Mouse (Mus musculus): ENCODE measurements around the gene Tyw5. TPM values are rescaled to one million over a fixed set of nuclear protein-coding genes. Genes with fewer than 3 reads are reported as not detected.

Tyw5 gene
- 14.7 TPM for polyA plus RNA-seq (2017; shearing (Covaris generic))

GRCm38 (mm10) chr1:57406187-57407151 is at the start of gene Tyw5, which contains the start of gene Maip1:
Gene Tyw5 (minus strand): TSS chr1:57407101.
Gene Maip1 (plus strand): TSS chr1:57406328.

GRCm38 (mm10) chr1:57377376-57378341 is 29.2 kb downstream of the Tyw5 start, which contains the start of gene 1700066M21Rik:
Gene 1700066M21Rik (plus strand): TSS chr1:57377620.

Other genes starting within 250 kb of the Tyw5 start
- gene 1700066M21Rik, start 29.5 kb downstream of the Tyw5 start, polyA plus RNA-seq (2017; shearing (Covaris generic)), result 4.4 TPM
- 7.1 TPM for gene Maip1, start 773 bp downstream of the Tyw5 start, polyA plus RNA-seq (2017; shearing (Covaris generic))

Measured in effector memory CD4-positive, alpha-beta T cell, adult 5 months (primary cell).